Mouse (Mus musculus) intestine, postnatal 0 days (tissue): ENCODE measurements around the gene Psme1. TPM values are rescaled to one million over a fixed set of nuclear protein-coding genes. Genes with fewer than 3 reads are reported as not detected.

Experiments used
- ATAC-seq: fragments of 200-750 bp; cut with Nextera tagmentation; 2 replicates; pipeline ENCODE4 v1.8.0; 2017; ENCODE audit warnings: mild to moderate bottlenecking, moderate TSS enrichment, moderate library complexity
- H3K27ac ChIP-seq: fragments of 300-500 bp; sonication (generic); 2 replicates; pipeline ENCODE4 v1.5.1; 2014; ENCODE audit warnings: mild to moderate bottlenecking, low read depth, low read length, moderate library complexity
- H3K27me3 ChIP-seq: fragments of 300-500 bp; sonication (generic); replicated peaks from 2 replicates; pipeline ENCODE4 v1.6.1; 2014; ENCODE audit warnings: low read length, mixed read lengths; ENCODE audit not compliant: control insufficient read depth, insufficient read depth
- H3K36me3 ChIP-seq: fragments of 300-500 bp; sonication (generic); 2 replicates; pipeline ENCODE4 v1.6.1; 2014; ENCODE audit warnings: mild to moderate bottlenecking, moderate library complexity; ENCODE audit not compliant: control insufficient read depth, insufficient read depth
- H3K4me1 ChIP-seq: fragments of 300-500 bp; sonication (generic); replicated peaks from 2 replicates; pipeline ENCODE4 v1.6.1; 2014; ENCODE audit warnings: antibody characterized with exemption, low read length, mixed read lengths; ENCODE audit not compliant: control insufficient read depth, insufficient read depth
- H3K4me2 ChIP-seq: fragments of 300-500 bp; sonication (generic); replicated peaks from 2 replicates; pipeline ENCODE4 v1.6.1; 2014; ENCODE audit warnings: low read depth, mild to moderate bottlenecking, moderate library complexity
- H3K4me3 ChIP-seq: fragments of 300-500 bp; sonication (generic); 2 replicates; pipeline ENCODE4 v1.5.1; 2014; ENCODE audit warnings: low read depth, low read length
- H3K9ac ChIP-seq: fragments of 300-500 bp; sonication (generic); 2 replicates; pipeline ENCODE4 v1.6.1; 2014; ENCODE audit warnings: mild to moderate bottlenecking, low read depth, low read length
- H3K9me3 ChIP-seq: fragments of 300-500 bp; sonication (generic); 2 replicates; pipeline ENCODE4 v1.6.1; 2016; ENCODE audit warnings: mixed run types; ENCODE audit not compliant: control insufficient read depth
- CTCF ChIP-seq: sonication (generic); IDR thresholded peaks from 2 replicates; pipeline ENCODE4 v1.5.1; 2016; ENCODE audit warnings: low read depth, mild to moderate bottlenecking, control low read depth, antibody characterized with exemption, moderate library complexity
- WGBS: fragments of 180-500 bp; shearing (Covaris S2); extraction: QIAGEN DNeasy Blood & Tissue Kit; methylation state at CpG from one replicate; pipeline ENCODE4 v1.1.7; 2014; 5-methylcytosine and 5-hydroxymethylcytosine counted together
- polyA plus RNA-seq: library from polyadenylated mRNA; unstranded; fragments of >200 nt; fragmentation: Nextera tagmentation; extraction: Ambion mirVana; gene quantifications from 2 replicates; pipeline ENCODE4 v1.2.1, GENCODE M21; 2015

Psme1 gene
- 283 and 287 TPM in 2 replicates for polyA plus RNA-seq

DNA sequence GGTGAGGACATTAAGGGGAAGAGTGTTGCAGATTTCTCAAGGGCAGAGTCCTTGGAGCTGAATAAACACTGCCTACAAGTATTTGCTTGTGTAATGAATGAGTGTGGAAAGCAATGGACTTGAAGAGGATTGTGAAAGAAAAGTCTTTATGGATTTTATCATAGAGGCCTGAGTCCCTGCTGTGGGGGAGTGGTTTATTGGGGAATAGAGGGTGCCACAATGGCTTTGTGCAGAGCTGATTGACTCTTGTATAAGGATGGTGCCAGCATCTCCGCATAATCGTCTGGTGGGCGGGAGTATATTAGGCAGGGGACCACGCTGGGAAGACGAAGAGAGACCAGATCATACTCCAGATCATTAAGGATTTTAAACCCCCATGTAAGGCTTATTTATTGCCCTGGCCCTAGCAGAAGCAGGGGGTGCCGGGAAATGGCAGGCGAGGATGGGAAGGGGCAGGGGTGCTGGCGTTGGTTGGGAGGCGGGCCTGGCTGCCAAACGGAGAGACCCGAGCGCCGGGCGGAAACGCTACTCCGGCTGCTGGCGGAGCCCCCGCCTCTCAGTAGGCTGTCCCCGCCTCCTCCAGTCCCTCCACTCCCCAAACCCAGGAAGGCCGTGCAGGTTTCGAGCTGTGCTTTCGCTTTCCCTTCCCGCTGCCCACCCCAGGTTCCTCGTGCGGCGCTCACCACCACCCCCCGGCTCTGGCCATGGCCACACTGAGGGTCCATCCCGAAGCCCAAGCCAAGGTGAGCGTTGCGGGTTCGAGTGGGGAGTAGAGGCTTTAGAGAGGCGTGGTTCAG, at the start of gene Psme1:
Gene Psme1, plus strand, starts transcription at position 253 of the 797 bp plus-strand sequence.
- 0 out of 2 replicates have a peak, but pooled peaks cover 4% of the 10 kb centered on the region for H3K4me1 ChIP-seq
- peak within 1 kb of the TSS; percentile 81 for H3K4me2 ChIP-seq
- WGBS: under 1% methylated on average over 23 of the region's 32 CpGs
- no peak for TF ChIP-seq CTCF
- peak within 1 kb of the TSS; percentile 75 for H3K9ac ChIP-seq
- H3K9me3 ChIP-seq: no peaks in the 10 kb centered on the region
- H3K27ac ChIP-seq: peak within 1 kb of the TSS; percentile 84
- H3K36me3 ChIP-seq: peaks cover 20% of the 10 kb centered on the region; the same call in 1 of the 2 replicates
- H3K4me3 ChIP-seq: peak within 1 kb of the TSS; percentile 70
- no peaks in the 10 kb centered on the region for H3K27me3 ChIP-seq
- ATAC-seq: peak; percentile 82

DNA sequence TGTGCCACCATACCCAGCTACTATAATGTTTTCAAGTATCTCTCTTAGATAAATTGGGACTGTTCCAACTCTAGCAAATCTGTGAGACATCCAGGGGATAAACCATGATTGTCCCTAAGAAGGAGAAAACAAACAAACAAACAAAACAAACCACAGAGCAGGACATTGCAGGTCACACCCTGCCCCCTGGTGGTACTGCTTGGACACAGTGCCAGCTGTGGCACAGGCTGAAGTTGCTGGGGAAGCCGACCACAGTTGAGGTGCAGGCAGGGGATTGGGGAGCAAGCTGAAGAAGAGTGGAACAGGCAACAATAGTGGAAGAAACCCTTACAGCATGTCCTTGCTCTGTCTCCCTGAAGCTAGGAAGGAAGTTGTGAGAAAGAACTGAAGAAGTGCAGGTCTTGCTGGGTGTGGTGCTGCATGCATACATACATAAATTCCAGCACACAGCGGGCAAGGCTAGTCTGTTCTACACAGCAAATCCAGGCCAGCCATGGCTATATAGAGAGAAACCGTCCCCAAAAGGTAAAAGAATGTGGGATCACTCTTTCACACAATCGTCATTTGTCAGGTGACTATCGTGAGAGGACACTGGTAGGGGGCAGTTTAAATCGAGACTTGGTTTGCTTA, 41.7 kb upstream of the Psme1 start:
- Histone ChIP-seq H3K4me2 (no peak overlapping the region), H3K9me3 (no peaks in the 10 kb centered on the region), H3K27ac (no peak overlapping the region), H3K4me1 (peaks cover 4% of the 10 kb centered on the region; the same call in 1 of the 2 replicates), H3K36me3 (no peaks in the 10 kb centered on the region), H3K27me3 (no peaks in the 10 kb centered on the region), H3K4me3 (no peak overlapping the region), H3K9ac (no peak overlapping the region)
- peak; percentile 87 for TF ChIP-seq CTCF
- no peak for ATAC-seq
- 46% methylated on average over 6 of the region's 6 CpGs for WGBS

DNA sequence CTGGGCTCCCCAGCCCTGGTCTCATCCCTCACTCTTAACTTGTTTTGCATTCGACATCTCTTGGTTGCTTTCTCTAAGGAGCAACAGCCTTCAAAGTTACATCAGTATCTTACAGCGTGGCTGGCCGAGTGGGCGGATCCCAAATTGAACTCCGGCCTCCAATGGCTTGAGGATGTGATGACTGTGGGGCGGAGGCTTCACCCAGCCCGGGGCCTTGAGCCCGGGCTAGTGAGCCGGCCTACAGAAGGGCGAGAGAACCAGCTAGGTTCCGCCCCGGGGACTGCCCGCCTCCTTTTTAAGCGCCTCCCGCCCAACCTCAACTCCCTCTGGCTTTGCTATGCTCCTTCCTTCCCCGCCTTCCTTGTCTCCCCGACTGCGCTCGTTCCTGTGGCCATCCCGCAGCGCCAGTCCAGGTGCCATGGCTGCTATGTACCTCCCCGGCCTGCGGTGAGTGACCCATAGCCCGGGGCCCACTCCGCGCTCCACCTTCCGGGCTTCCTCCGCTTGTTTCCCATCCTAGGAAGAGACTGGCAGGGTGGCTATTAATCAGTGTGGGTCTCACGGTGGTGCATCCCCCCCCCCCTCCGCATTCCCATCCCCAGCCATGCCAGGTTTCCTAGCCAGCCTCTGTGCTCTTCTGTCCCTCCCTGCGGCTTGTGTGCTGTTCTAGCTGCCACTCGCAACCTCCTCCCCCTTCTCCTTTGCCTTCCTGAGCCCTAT, 37.7 kb upstream of the Psme1 start, which contains the start of gene Pck2:
Gene Pck2, plus strand, starts transcription at position 200 of the 720 bp plus-strand sequence.
- ATAC-seq: peak; percentile 91

DNA sequence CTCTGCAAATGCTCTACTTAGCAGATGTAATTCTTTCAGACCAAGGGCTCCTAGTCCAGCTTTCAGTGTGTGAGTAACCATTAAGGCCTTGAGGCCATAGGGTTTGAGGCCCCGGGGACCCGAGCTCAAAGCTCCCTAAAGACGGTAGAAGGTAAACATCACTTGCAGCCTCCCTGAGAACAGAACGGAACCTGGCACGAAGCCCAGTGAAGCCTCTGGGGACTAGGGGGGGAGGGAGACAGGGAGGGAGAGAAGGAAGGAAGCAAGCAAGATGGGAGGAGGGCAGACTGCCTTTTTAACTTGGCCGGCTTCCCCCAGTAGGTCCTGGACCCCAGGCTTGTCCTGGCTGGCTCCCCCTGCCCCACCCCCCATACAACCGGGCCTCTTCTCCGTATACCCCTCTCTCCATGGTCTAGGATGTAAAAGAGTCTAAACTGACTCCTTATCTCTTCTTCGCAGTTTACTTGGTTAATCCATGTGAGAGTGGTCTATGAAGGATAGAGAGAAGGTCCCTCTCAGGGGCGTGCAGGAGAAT, 37.1 kb upstream of the Psme1 start:
- TF ChIP-seq CTCF: no peak
- WGBS: 2% methylated on average over 10 of the region's 10 CpGs

More for the DNA sequence above, 37.7 kb upstream of the Psme1 start, which contains the start of gene Pck2:
- Histone ChIP-seq H3K9ac (peak within 1 kb of the TSS; percentile 65), H3K4me2 (peak within 1 kb of the TSS; percentile 87), H3K36me3 (peaks cover 19% of the 10 kb centered on the region), H3K27me3 (no peaks in the 10 kb centered on the region), H3K4me1 (peaks cover 4% of the 10 kb centered on the region; the same call in 1 of the 2 replicates), H3K27ac (peak within 1 kb of the TSS; percentile 87), H3K4me3 (peak within 1 kb of the TSS; percentile 65), H3K9me3 (no peaks in the 10 kb centered on the region)
- under 1% methylated on average over 32 of the region's 32 CpGs for WGBS
- no peak; the same call in 1 of the 2 replicates for TF ChIP-seq CTCF

DNA sequence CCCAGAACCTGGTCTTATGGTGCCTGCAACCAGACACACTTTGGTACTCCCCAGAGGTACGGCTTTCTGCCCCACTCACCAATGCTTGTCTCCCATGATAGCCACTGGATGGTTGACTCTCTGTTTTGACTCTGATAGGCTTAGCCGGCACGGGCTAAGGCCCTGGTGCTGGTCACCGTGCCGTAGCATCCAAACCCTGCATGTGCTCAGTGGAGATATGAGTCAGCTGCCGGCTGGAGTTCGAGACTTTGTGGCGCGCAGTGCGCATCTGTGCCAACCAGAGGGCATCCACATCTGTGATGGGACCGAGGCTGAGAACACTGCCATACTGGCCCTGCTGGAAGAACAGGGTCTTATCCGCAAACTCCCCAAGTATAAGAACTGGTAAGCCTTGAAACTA, 35.7 kb upstream of the Psme1 start:
- H3K36me3 ChIP-seq: peaks cover 37% of the 10 kb centered on the region
- H3K4me3 ChIP-seq: no peak overlapping the region
- H3K27me3 ChIP-seq: no peaks in the 10 kb centered on the region
- no peak for TF ChIP-seq CTCF
- WGBS: 98% methylated on average over 12 of the region's 12 CpGs
- H3K9ac ChIP-seq: no peak overlapping the region
- H3K9me3 ChIP-seq: no peaks in the 10 kb centered on the region
- no peak overlapping the region for H3K27ac ChIP-seq
- H3K4me1 ChIP-seq: peaks cover 4% of the 10 kb centered on the region; the same call in 1 of the 2 replicates
- ATAC-seq: no peak
- no peak overlapping the region for H3K4me2 ChIP-seq

More for the DNA sequence above, 37.1 kb upstream of the Psme1 start:
- Histone ChIP-seq H3K4me3 (peak overlapping the region; percentile 65), H3K9ac (peak overlapping the region; percentile 65), H3K27me3 (no peaks in the 10 kb centered on the region), H3K36me3 (peaks cover 23% of the 10 kb centered on the region), H3K4me2 (peak overlapping the region; percentile 87), H3K4me1 (peaks cover 4% of the 10 kb centered on the region; the same call in 1 of the 2 replicates), H3K9me3 (no peaks in the 10 kb centered on the region), H3K27ac (peak overlapping the region; percentile 87)
- ATAC-seq: peak; percentile 60
